Mouse (Mus musculus) thymus, adult 2 months (tissue): ENCODE data around the gene Cisd1.

Experiments
- CTCF ChIP-seq: fragments of 200-500 bp; IDR thresholded peaks from 2 replicates; pipeline ENCODE4 v1.5.1; 2012; ENCODE audit warnings: mild to moderate bottlenecking, control low read depth, low read length, moderate library complexity, borderline replicate concordance; ENCODE audit not compliant: control insufficient read depth, poor library complexity, insufficient read depth; ENCODE audit errors: extremely low read depth
- POLR2A ChIP-seq: fragments of 200-500 bp; IDR thresholded peaks from 2 replicates; pipeline ENCODE4 v1.6.1; 2012; ENCODE audit warnings: mild to moderate bottlenecking, low read length, control low read depth, moderate library complexity; ENCODE audit not compliant: control insufficient read depth, poor library complexity, insufficient read depth; ENCODE audit errors: extremely low read depth

DNA sequence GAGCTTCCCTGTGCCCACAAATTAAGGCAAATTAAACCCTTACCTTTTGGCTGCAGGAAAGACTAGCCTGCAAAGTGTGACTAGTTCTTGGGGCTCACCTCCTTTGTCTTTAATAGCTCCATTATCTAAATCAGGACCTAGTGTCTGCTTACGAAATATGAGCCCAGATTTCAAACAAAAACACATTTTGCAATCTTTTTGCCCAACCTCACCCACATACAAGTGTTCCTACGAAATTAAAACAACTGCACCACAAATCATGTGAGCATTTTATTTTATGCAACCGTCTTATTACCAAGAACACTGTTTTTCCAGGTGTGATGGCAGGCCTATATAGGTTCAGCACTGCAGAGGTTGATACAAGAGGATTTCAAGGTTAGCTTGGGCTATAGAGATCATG is 1.6 kb downstream of the Cisd1 start:
- TF ChIP-seq CTCF, result no peak
- TF ChIP-seq POLR2A, result no peak
